Mouse (Mus musculus) fat pad, adult 2 months (tissue): ENCODE results near the gene Mcrs1.

Source experiments
- DNase-seq: peaks from one replicate; pipeline ENCODE4 v3.0.0-alpha.2; 2011; ENCODE audit warnings: low read depth, low spot score; ENCODE audit errors: extremely low read depth

Gene Mcrs1

DNA sequence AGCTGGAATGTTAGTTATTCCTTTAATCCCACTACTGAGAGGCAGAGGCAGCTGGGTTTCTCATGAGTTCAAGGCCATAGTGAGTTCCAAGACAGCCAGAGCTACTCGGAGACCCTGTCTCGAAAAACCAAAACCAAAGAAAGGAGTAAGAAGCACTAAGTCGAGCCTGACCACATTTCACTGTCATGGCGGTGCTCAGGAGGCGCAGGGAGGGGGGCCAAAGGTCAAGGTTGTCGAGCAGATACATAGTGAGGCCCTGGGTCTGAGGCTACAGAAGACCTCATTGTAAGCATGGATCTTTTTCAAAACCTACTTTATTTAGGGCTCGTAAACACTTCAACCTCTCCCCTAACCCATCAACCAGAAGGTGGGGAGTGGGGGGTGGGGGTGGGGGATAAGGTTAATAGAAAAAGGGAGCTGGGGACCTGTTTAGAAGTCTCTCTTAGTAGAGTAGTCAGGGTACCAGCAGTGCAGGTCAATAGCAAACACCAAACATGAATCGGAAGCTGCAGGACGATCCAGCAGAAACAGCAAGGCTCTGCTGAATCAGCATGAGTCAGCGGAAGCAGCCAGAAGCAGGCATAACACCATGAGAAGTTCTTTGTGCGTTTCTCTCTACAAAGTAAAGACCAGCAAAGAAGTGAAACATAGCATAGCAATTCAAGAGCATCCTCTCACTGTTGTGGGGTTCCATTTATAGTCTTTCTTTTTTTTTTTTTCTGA lies 35.9 kb downstream of the Mcrs1 start:
- DNase-seq, result no peak

DNA sequence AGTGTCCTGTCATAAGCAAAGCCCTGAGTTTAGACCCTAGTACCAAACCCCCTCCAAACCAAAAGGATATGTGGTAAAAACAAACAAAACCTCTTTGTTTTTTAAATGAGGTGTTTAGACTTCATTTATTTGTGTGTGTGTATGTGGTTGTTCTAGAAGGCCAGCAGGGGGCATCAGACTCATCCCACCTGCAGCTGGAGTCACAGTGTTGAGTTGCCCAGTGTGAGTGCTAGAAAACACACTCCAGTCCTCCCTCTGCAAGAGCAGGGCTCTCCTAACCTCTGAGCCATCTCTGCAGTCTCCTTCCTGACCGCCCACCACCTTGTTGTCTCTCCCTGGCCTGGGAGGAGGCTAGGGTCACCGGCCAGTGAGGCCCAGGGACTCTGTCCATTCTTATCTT lies 36.8 kb downstream of the Mcrs1 start:
- no peak for DNase-seq

DNA sequence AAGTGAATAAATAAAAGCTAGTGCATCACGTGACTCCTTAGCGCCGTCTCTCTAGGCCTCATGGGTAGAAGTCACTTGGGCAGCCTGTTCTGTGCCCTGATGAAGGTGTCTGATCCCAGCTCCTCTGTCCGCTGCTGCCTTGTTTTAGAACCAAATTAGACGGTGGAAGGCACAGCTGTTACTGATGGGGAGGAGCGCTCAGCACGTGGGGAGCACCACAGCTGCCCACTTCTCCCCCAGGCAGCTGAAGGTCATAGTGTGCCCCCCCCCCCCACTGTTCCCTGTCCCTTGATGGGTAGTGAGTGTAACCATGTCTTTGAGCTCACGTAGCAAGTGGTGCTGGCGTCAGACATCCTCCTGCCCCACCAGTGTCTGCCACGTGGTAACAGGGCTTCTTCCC lies 38.6 kb downstream of the Mcrs1 start:
- no peak for DNase-seq

DNA sequence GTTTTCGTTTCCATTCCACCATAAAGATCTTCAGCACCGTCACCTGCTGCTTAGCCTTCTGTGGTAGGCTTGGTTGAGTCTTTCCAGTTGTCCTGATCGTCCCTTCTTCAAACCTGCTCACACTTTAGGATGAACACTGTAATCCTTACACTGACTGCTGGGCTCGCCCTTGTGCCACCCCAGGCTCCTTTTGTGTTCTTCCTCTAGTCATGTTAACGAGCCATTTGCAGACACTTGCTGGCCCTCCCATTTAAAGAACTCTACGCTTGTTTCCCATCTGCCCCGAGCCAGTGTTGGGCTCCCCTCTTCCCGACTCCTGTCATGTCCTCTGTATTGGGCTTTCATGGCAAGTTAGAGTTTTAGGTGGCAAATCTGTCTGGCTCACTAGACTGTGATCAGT lies 45.8 kb downstream of the Mcrs1 start:
- DNase-seq, result no peak

DNA sequence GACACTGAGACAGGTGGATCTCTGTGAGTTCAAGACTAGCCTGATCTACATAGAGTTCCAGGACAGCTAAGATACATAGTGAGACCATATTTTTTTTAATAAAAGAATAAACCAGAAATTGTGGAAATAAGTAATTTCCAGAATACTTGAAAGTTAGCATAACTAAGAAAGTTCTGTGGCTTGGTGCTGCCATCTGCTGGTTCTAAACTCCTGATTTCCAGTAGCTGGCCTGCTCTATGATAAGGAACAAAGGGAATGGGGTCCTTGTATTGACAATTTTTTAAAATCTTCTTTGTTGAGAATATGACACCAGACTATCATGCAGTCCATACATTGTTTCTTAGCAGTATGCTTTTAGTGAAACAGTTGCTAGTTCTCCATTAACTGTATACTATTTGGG lies 53.0 kb downstream of the Mcrs1 start:
- DNase-seq, result no peak

DNA sequence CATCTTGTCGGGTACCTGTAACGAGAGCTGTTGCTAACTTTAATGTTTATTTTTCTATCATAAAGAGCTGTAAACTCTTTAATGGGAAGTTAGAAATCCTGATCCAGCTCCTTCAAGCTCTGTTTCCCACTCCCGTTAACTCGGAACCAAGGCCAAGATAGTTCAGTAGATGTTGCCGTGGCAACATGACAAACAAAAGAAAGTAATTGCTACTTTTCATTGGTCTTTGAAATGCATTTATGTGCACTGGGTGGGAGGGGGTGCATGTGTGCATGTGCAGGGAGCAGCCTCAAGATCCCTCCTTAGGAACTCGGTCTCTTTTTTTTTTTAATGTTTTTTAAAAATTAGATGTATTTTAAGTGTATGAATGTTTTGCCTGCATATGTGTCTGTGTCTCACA lies 56.7 kb downstream of the Mcrs1 start:
- DNase-seq, result no peak

DNA sequence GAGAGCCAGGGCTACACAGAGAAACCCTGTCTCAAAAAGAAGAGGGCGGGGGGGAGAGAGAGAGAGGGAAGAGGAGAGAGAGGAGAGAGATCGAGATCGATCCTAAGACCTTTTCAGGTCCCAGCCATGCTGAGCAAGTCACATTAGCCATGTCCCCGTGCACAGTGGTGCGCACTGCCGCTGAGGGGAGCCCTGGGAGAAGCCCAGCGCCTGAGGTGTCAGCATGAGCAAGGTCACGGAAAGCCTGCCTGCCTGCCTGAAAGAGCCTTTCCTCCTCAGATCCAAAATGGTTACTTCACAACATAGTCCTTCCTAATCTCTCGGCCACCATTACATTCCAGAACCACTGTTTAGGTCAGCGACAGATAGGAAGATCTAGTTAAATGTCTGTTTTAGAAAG lies 57.4 kb downstream of the Mcrs1 start:
- DNase-seq, result no peak
